Mouse (Mus musculus) G1E (cell line): ENCODE data around the gene Leng1. TPM values are rescaled to one million over a fixed set of nuclear protein-coding genes. Genes with fewer than 3 reads are reported as not detected.

ENCODE experiments used
- ATAC-seq: 2 replicates; pipeline ENCODE4 v1.8.0; 2016; ENCODE audit warnings: mild to moderate bottlenecking; ENCODE audit not compliant: insufficient number of reproducible peaks, poor library complexity, low FRiP score, severe bottlenecking; ENCODE audit errors: extremely low read depth
- DNase-seq: peaks from one replicate; pipeline ENCODE4 v3.0.0; 2012; ENCODE audit warnings: low spot score
- H3K27me3 ChIP-seq: 2 replicates; pipeline ENCODE4 v1.6.1; 2012; ENCODE audit warnings: mild to moderate bottlenecking, low read length, inconsistent platforms; ENCODE audit not compliant: insufficient read depth
- H3K36me3 ChIP-seq: replicated peaks from 2 replicates; pipeline ENCODE3; 2012; ENCODE audit warnings: mild to moderate bottlenecking, inconsistent platforms
- H3K4me1 ChIP-seq: 2 replicates; pipeline ENCODE4 v1.6.1; 2012; ENCODE audit warnings: low read depth, low read length, inconsistent platforms, mixed read lengths; ENCODE audit not compliant: insufficient read depth
- H3K4me3 ChIP-seq: 2 replicates; pipeline ENCODE4 v1.5.1; 2012; ENCODE audit warnings: low read depth, mild to moderate bottlenecking, inconsistent platforms, low read length, moderate library complexity, mixed read lengths
- H3K9me3 ChIP-seq: replicated peaks from 2 replicates; pipeline ENCODE4 v1.6.1; 2012; ENCODE audit warnings: inconsistent platforms
- CTCF ChIP-seq: IDR thresholded peaks from 2 replicates; pipeline ENCODE4 v1.5.1; 2012; ENCODE audit warnings: low read depth, low read length, inconsistent platforms, mixed read lengths
- GATA1 ChIP-seq: IDR thresholded peaks from 2 replicates; pipeline ENCODE4 v1.6.1; 2012; ENCODE audit warnings: borderline replicate concordance, low read length, inconsistent platforms, mixed read lengths
- GATA2 ChIP-seq: IDR thresholded peaks from 2 replicates; pipeline ENCODE4 v1.6.1; 2012; ENCODE audit warnings: low read depth, low read length, inconsistent platforms, borderline replicate concordance
- POLR2AphosphoS5 ChIP-seq: IDR thresholded peaks from 2 replicates; pipeline ENCODE4 v1.6.1; 2012; ENCODE audit warnings: low read depth, low read length, inconsistent platforms; ENCODE audit not compliant: insufficient replicate concordance
- TAL1 ChIP-seq: conservative IDR thresholded peaks from 2 replicates; pipeline ENCODE4 v1.6.1; 2012; ENCODE audit warnings: low read depth, low read length, inconsistent platforms, mixed read lengths
- polyA plus RNA-seq: library from polyadenylated mRNA; stranded (reverse); fragments of >175 nt; gene quantifications from 2 replicates; pipeline ENCODE4 v1.2.3, GENCODE M21; 2012
- total RNA-seq, 2 experiments: library from RNA; stranded (forward) in 1 of 2; stranded (reverse) in 1 of 2; fragments of 200-1000 nt in 1 of 2; fragments of >200 nt in 1 of 2; fragmentation: Nextera tagmentation in 1 of 2; gene quantifications; 2 replicates each; pipeline ENCODE4 v1.2.3; 2014 to 2017

The Leng1 gene
- total and polyA plus RNA-seq, 3 experiments, result 7.6 to 10.4 (median 9.0) TPM

DNA sequence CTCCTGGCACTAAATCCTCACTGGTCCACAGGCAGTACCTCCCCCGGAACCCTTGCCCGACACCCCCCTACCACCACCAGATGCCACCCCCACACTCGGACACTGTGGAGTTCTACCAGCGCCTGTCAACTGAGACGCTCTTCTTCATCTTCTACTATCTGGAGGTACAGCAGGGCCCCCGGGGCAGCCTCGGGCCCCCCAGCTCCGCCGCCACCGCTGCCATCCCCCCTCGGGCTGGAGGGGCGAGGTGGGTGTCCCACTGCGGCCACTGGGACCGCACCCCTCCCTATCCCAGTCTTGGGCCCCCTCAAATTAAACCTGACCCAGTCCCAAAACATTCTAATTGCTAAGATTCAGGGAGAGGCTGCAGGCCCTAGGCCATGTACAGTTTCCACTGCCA lies 7.1 kb downstream of the Leng1 start:
- no peaks in the 10 kb centered on the region for H3K27me3 ChIP-seq
- TF ChIP-seq CTCF, result no peak
- no peak for TF ChIP-seq GATA2
- TF ChIP-seq TAL1, result no peak
- no peak for TF ChIP-seq POLR2AphosphoS5
- no peak for TF ChIP-seq GATA1
- DNase-seq (no peak), ATAC-seq (no peak)
- no peak overlapping the region for H3K4me3 ChIP-seq
- peaks cover 100% of the 10 kb centered on the region for H3K36me3 ChIP-seq
- peaks cover 21% of the 10 kb centered on the region for H3K4me1 ChIP-seq
- H3K9me3 ChIP-seq, result no peaks in the 10 kb centered on the region

DNA sequence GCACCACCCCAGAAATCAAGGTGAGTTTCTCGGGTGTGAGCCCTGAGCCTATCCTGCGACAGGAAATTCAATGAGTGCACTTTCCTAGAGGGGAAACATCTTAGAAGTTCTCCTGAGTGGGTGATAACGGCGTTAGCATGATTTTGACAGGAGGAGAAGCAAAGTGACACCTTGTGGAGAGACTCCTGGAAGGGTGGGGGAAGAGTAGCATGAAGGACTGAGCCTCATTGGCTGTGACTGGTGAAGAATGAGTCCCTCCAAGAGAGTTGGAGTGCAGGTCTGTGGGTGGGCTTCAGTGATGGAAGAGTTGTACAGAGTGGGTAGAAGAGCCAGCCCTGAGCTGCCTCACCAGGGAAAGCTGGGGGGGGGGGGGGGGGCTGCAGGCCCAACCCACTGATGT lies 8.7 kb downstream of the Leng1 start:
- DNase-seq (no peak), ATAC-seq (no peak)
- Histone ChIP-seq H3K4me1 (peaks cover 27% of the 10 kb centered on the region), H3K4me3 (no peak overlapping the region), H3K9me3 (no peaks in the 10 kb centered on the region), H3K27me3 (no peaks in the 10 kb centered on the region), H3K36me3 (peaks cover 100% of the 10 kb centered on the region)
- TF ChIP-seq CTCF, result no peak
- TF ChIP-seq TAL1, result no peak
- TF ChIP-seq GATA2, result no peak
- no peak for TF ChIP-seq POLR2AphosphoS5
- TF ChIP-seq GATA1, result no peak

GRCm38 (mm10) chr7:3646641-3647040 lies 19.0 kb downstream of the Leng1 start:
- peaks cover 69% of the 10 kb centered on the region for H3K36me3 ChIP-seq
- H3K4me1 ChIP-seq, result peaks cover 64% of the 10 kb centered on the region
- ATAC-seq, result no peak

GRCm38 (mm10) chr7:3646188-3646587 lies 19.5 kb downstream of the Leng1 start:
- no peaks in the 10 kb centered on the region for H3K27me3 ChIP-seq
- H3K4me1 ChIP-seq, result peaks cover 64% of the 10 kb centered on the region
- ATAC-seq (no peak), DNase-seq (no peak)
- peaks cover 69% of the 10 kb centered on the region for H3K36me3 ChIP-seq
- TF ChIP-seq GATA2 (no peak), POLR2AphosphoS5 (no peak), CTCF (no peak), TAL1 (no peak), GATA1 (no peak)
- no peaks in the 10 kb centered on the region for H3K9me3 ChIP-seq
- peak overlapping the region; percentile 86 for H3K4me3 ChIP-seq

More at GRCm38 (mm10) chr7:3646641-3647040, 19.0 kb downstream of the Leng1 start:
- H3K4me3 ChIP-seq, result peak overlapping the region; percentile 86
- H3K9me3 ChIP-seq, result no peaks in the 10 kb centered on the region
- DNase-seq, result no peak
- TF ChIP-seq CTCF, result no peak
- TF ChIP-seq TAL1, result no peak
- no peak for TF ChIP-seq GATA2
- TF ChIP-seq GATA1, result no peak
- TF ChIP-seq POLR2AphosphoS5, result no peak
- H3K27me3 ChIP-seq, result no peaks in the 10 kb centered on the region

- Histone ChIP-seq H3K36me3 (peaks cover 69% of the 10 kb centered on the region), H3K27me3 (no peaks in the 10 kb centered on the region), H3K4me1 (peaks cover 61% of the 10 kb centered on the region), H3K9me3 (no peaks in the 10 kb centered on the region), H3K4me3 (peak overlapping the region; percentile 86)
- DNase-seq (peak; percentile 32), ATAC-seq (no peak)
- TF ChIP-seq GATA2, result no peak
- no peak for TF ChIP-seq TAL1
- TF ChIP-seq GATA1, result no peak
- TF ChIP-seq POLR2AphosphoS5, result no peak
- no peak for TF ChIP-seq CTCF
Observed at GRCm38 (mm10) chr7:3645488-3646025, 20.1 kb downstream of the Leng1 start.

GRCm38 (mm10) chr7:3644672-3645487 lies 20.8 kb downstream of the Leng1 start, which contains the start of gene Cnot3:
Cnot3 (plus strand) TSS chr7:3645268.
- peaks cover 69% of the 10 kb centered on the region for H3K36me3 ChIP-seq
- peaks cover 56% of the 10 kb centered on the region for H3K4me1 ChIP-seq
- peak within 1 kb of the TSS; percentile 86 for H3K4me3 ChIP-seq
- H3K9me3 ChIP-seq, result no peaks in the 10 kb centered on the region
- H3K27me3 ChIP-seq, result no peaks in the 10 kb centered on the region
- no peak for TF ChIP-seq POLR2AphosphoS5
- TF ChIP-seq GATA1, result no peak
- no peak for TF ChIP-seq TAL1
- TF ChIP-seq CTCF, result no peak
- no peak for TF ChIP-seq GATA2
- DNase-seq (peak; percentile 94), ATAC-seq (peak; percentile 90)
